Mouse (Mus musculus): Measurements from ENCODE around the gene Syne3.

Gene Syne3

GRCm38 (mm10) chr12:104998541-104998940, 11.1 kb downstream of the Syne3 start:
- DNase-seq = no peak

- DNase-seq = no peak
Measured at GRCm38 (mm10) chr12:104997641-104998293, 11.8 kb downstream of the Syne3 start.

- no peak for DNase-seq
Measured at GRCm38 (mm10) chr12:104997159-104997558, 12.4 kb downstream of the Syne3 start.

- no peak for DNase-seq
Measured at GRCm38 (mm10) chr12:104996012-104996728, 13.4 kb downstream of the Syne3 start.

- DNase-seq = no peak
Measured at GRCm38 (mm10) chr12:104995259-104995876, 14.2 kb downstream of the Syne3 start.

GRCm38 (mm10) chr12:104992838-104993237, 16.8 kb downstream of the Syne3 start:
- peak; percentile 44 to 67 for DNase-seq

- peak in 1 of 2 experiments; percentile 28 for DNase-seq
Measured at GRCm38 (mm10) chr12:104992123-104992741, 17.4 kb downstream of the Syne3 start.

GRCm38 (mm10) chr12:104990741-104991454, 18.7 kb downstream of the Syne3 start:
- no peak for DNase-seq

- no peak for DNase-seq
Measured at GRCm38 (mm10) chr12:104987936-104988335, 21.7 kb downstream of the Syne3 start.

- no peak for DNase-seq
Measured at GRCm38 (mm10) chr12:104986781-104987180, 22.8 kb downstream of the Syne3 start.

GRCm38 (mm10) chr12:104986001-104986400, 23.6 kb downstream of the Syne3 start:
- DNase-seq = no peak

GRCm38 (mm10) chr12:104985088-104985487, 24.5 kb downstream of the Syne3 start:
- no peak for DNase-seq

GRCm38 (mm10) chr12:104983476-104983875, 26.1 kb downstream of the Syne3 start:
- DNase-seq = no peak

- no peak for DNase-seq
Measured at GRCm38 (mm10) chr12:104978943-104979723, 30.5 kb downstream of the Syne3 start.

- peak; percentile 48 to 53 for DNase-seq
Measured at GRCm38 (mm10) chr12:104978420-104978819, 31.2 kb downstream of the Syne3 start.

- DNase-seq = no peak
Measured at GRCm38 (mm10) chr12:104976903-104977302, 32.7 kb downstream of the Syne3 start.

GRCm38 (mm10) chr12:104976331-104976817, 33.2 kb downstream of the Syne3 start:
- no peak for DNase-seq

- DNase-seq = no peak
Measured at GRCm38 (mm10) chr12:104972860-104973259, 36.7 kb downstream of the Syne3 start.

- no peak for DNase-seq
Measured at GRCm38 (mm10) chr12:104969618-104970017, 40.0 kb downstream of the Syne3 start.

- DNase-seq = no peak
Measured at GRCm38 (mm10) chr12:104969177-104969576, 40.4 kb downstream of the Syne3 start.
